Mouse (Mus musculus): ENCODE measurements around the gene Cdk17.

- no peak for TF ChIP-seq EP300 (optimal IDR thresholded peaks at IDR 0.05)
- TF ChIP-seq CTCF (IDR thresholded peaks at IDR 0.05; ENCODE audit: low read depth): no peak
These were observed 5.7 kb downstream of the Cdk17 start for GRCm38 (mm10) chr10:93166382-93166769.

Data from stomach, postnatal 0 days (tissue).